Mouse (Mus musculus): ENCODE measurements around the gene Fbxo17. TPM values are rescaled to one million over a fixed set of nuclear protein-coding genes. Genes with fewer than 3 reads are reported as not detected.

Fbxo17 gene
- 3.4 and 4.0 TPM in 2 replicates for polyA plus RNA-seq (2015; fragmentation: Nextera tagmentation; extraction: Ambion mirVana)

GRCm38 (mm10) chr7:28716590-28717281 is at the start of gene Fbxo17:
TSS of gene Fbxo17 (plus strand) at chr7:28716804.

GRCm38 (mm10) chr7:28692545-28693320 is 23.9 kb upstream of the Fbxo17 start, which contains the start of gene Fbxo27:
TSS of gene Fbxo27 (plus strand) at chr7:28692849.

GRCm38 (mm10) chr7:28741709-28742438 is 25.3 kb downstream of the Fbxo17 start, which contains the start of the genes Mrps12 and Sars2:
TSS of gene Mrps12 (minus strand) at chr7:28741820.
TSS of gene Sars2 (plus strand) at chr7:28741992.

GRCm38 (mm10) chr7:28756079-28756478 is 39.5 kb downstream of the Fbxo17 start, which contains the start of gene Ccer2:
TSS of gene Ccer2 (plus strand) at chr7:28756174.

GRCm38 (mm10) chr7:28766173-28766879 is 49.7 kb downstream of the Fbxo17 start, which contains the start of gene Sirt2:
TSS of gene Sirt2 (plus strand) at chr7:28766735.

GRCm38 (mm10) chr7:28767462-28767965 is 50.9 kb downstream of the Fbxo17 start, which contains the start of gene Nfkbib:
TSS of gene Nfkbib (minus strand) at chr7:28767512.

Other genes starting within 250 kb of the Fbxo17 start
- gene Ifnl2, start 206.3 kb upstream of the Fbxo17 start, polyA plus RNA-seq (2015; fragmentation: Nextera tagmentation; extraction: Ambion mirVana) = not detected in 2 replicates
- gene Ifnl3, start 194.0 kb upstream of the Fbxo17 start, polyA plus RNA-seq (2015; fragmentation: Nextera tagmentation; extraction: Ambion mirVana) = not detected in 2 replicates
- 25.7 and 72.8 TPM in 2 replicates for gene Sycn, start 175.9 kb upstream of the Fbxo17 start, polyA plus RNA-seq (2015; fragmentation: Nextera tagmentation; extraction: Ambion mirVana)
- not detected in 2 replicates for gene Nccrp1, start 169.6 kb upstream of the Fbxo17 start, polyA plus RNA-seq (2015; fragmentation: Nextera tagmentation; extraction: Ambion mirVana)
- gene Samd4b, start 118.7 kb upstream of the Fbxo17 start, polyA plus RNA-seq (2015; fragmentation: Nextera tagmentation; extraction: Ambion mirVana) = 6.6 and 8.0 TPM in 2 replicates
- gene Pak4, start 118.6 kb upstream of the Fbxo17 start, polyA plus RNA-seq (2015; fragmentation: Nextera tagmentation; extraction: Ambion mirVana) = 8.8 and 9.8 TPM in 2 replicates
- not detected in 2 replicates for gene Acp7, start 85.5 kb upstream of the Fbxo17 start, polyA plus RNA-seq (2015; fragmentation: Nextera tagmentation; extraction: Ambion mirVana)
- 0.30 and 1.4 TPM in 2 replicates for gene Fbxo27, start 24.0 kb upstream of the Fbxo17 start, polyA plus RNA-seq (2015; fragmentation: Nextera tagmentation; extraction: Ambion mirVana)
- 95.7 and 96.0 TPM in 2 replicates for gene Mrps12, start 25.0 kb downstream of the Fbxo17 start, polyA plus RNA-seq (2015; fragmentation: Nextera tagmentation; extraction: Ambion mirVana)
- gene Sars2, start 25.2 kb downstream of the Fbxo17 start, polyA plus RNA-seq (2015; fragmentation: Nextera tagmentation; extraction: Ambion mirVana) = 12.4 and 13.7 TPM in 2 replicates
- gene Ccer2, start 39.4 kb downstream of the Fbxo17 start, polyA plus RNA-seq (2015; fragmentation: Nextera tagmentation; extraction: Ambion mirVana) = not detected in 2 replicates
- gene Sirt2, start 49.9 kb downstream of the Fbxo17 start, polyA plus RNA-seq (2015; fragmentation: Nextera tagmentation; extraction: Ambion mirVana) = 32.7 and 34.8 TPM in 2 replicates
- gene Nfkbib, start 50.7 kb downstream of the Fbxo17 start, polyA plus RNA-seq (2015; fragmentation: Nextera tagmentation; extraction: Ambion mirVana) = 29.1 and 31.6 TPM in 2 replicates
- gene Rinl, start 72.2 kb downstream of the Fbxo17 start, polyA plus RNA-seq (2015; fragmentation: Nextera tagmentation; extraction: Ambion mirVana) = 21.2 and 30.9 TPM in 2 replicates
- gene Hnrnpl, start 91.7 kb downstream of the Fbxo17 start, polyA plus RNA-seq (2015; fragmentation: Nextera tagmentation; extraction: Ambion mirVana) = 185 and 205 TPM in 2 replicates
- gene Ech1, start 108.4 kb downstream of the Fbxo17 start, polyA plus RNA-seq (2015; fragmentation: Nextera tagmentation; extraction: Ambion mirVana) = 119 and 141 TPM in 2 replicates
- gene Lgals4, start 117.0 kb downstream of the Fbxo17 start, polyA plus RNA-seq (2015; fragmentation: Nextera tagmentation; extraction: Ambion mirVana) = 9.9 and 12.8 TPM in 2 replicates
- gene Lgals7, start 147.0 kb downstream of the Fbxo17 start, polyA plus RNA-seq (2015; fragmentation: Nextera tagmentation; extraction: Ambion mirVana) = 4.4 and 4.8 TPM in 2 replicates
- gene Capn12, start 164.6 kb downstream of the Fbxo17 start, polyA plus RNA-seq (2015; fragmentation: Nextera tagmentation; extraction: Ambion mirVana) = 0.26 and 0.55 TPM in 2 replicates
- gene Actn4, start 245.5 kb downstream of the Fbxo17 start, polyA plus RNA-seq (2015; fragmentation: Nextera tagmentation; extraction: Ambion mirVana) = 114 and 117 TPM in 2 replicates

All from spleen, postnatal 0 days (tissue).